In the genomic region with DNA sequence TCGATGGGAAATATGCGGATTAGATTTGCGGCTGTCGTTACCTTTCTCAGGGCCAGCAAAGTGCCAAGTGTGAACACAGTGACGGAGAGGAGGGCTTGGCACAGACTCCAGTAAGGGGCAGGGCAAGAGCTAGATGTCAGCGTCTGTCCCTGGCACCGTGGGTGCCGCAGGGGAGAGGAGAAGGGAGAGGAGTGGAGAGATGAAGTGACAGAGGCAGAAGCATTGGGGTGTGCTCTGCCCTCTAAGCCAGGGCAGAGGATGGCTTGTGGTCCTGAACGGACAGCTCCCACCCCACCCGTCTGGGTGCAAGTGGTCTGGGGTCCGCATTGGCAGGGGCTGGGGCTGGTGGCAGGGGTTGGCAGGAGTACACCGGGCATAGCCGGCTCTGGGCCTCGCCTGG, we compare ENCODE assay signal across 12 mouse cellular contexts. TPM values are rescaled to one million over a fixed set of nuclear protein-coding genes. Genes with fewer than 3 reads are reported as not detected.
DNase-seq lines count a peak whose midpoint lies in the region; ATAC-seq and TF ChIP-seq lines count a peak whose summit lies in the region.
"Had no signal": no experiment of that assay in that cellular context is flagged by ENCODE, and none has a peak within 500 bp of the region (broad histone marks: within the 10 kb centered on the region; RNA-seq: fewer than 3 reads in every experiment).

No protein-coding gene starts in this region.

- no peak overlapping the region for H3K4me2 ChIP-seq in midbrain, embryonic 15.5 days
- H3K4me2 ChIP-seq: heart, embryonic 15.5 days had no signal

- no peak for TF ChIP-seq CTCF in cortical plate, adult 2 months (IDR thresholded peaks at IDR 0.05; ENCODE audit: extremely low read depth, insufficient read depth, low read length)

- H3K9ac ChIP-seq in midbrain, embryonic 15.5 days = no peak overlapping the region
- H3K9ac ChIP-seq: heart, embryonic 15.5 days had no signal

- ATAC-seq in cerebellum, adult (ENCODE audit: insufficient number of reproducible peaks, low FRiP score, low TSS enrichment) = no peak
- ATAC-seq in midbrain, embryonic 15.5 days (replicated peaks) = no peak
- ATAC-seq: Patski had no signal

- H3K27ac ChIP-seq in midbrain, embryonic 10.5 days (replicated peaks) = no peak overlapping the region
- H3K27ac ChIP-seq in midbrain, embryonic 15.5 days = no peak overlapping the region
- no peak overlapping the region for H3K27ac ChIP-seq in cortical plate, adult 2 months (ENCODE audit: insufficient read depth, low read length)
- H3K27ac ChIP-seq: heart, embryonic 15.5 days had no signal

- H3K27me3 ChIP-seq in midbrain, embryonic 10.5 days (ENCODE audit: low read depth, poor library complexity, severe bottlenecking) = peaks cover 54% of the 10 kb centered on the region
- H3K27me3 ChIP-seq in midbrain, embryonic 15.5 days (replicated peaks) = peaks cover 9% of the 10 kb centered on the region

- WGBS in midbrain, embryonic 10.5 days = 34% methylated on average over 14 of the region's 14 CpGs
- WGBS in midbrain, embryonic 15.5 days = 33% methylated on average over 14 of the region's 14 CpGs

- peak; percentile 61 for DNase-seq in cerebellum, adult 11 months
- peak; percentile 27 for DNase-seq in midbrain, embryonic 10.5 days (ENCODE audit: low spot score)
- peak; percentile 44 for DNase-seq in neural tube, embryonic 10.5 days (ENCODE audit: extremely low spot score, low spot score)
- no peak for DNase-seq in layer of hippocampus, adult 8-10 months (ENCODE audit: low spot score in 2 of 2)
- no peak for DNase-seq in thymus, postnatal 36 days
- DNase-seq: kidney, adult 18-20 months; lung, adult 18-20 months had no signal

- no peaks in the 10 kb centered on the region for H3K9me3 ChIP-seq in midbrain, embryonic 10.5 days (replicated peaks)
- no peaks in the 10 kb centered on the region for H3K9me3 ChIP-seq in midbrain, embryonic 15.5 days
- H3K9me3 ChIP-seq: heart, embryonic 15.5 days had no signal

- no peak overlapping the region for H3K4me3 ChIP-seq in midbrain, embryonic 10.5 days
- H3K4me3 ChIP-seq in midbrain, embryonic 15.5 days = no peak overlapping the region
- no peak overlapping the region for H3K4me3 ChIP-seq in cortical plate, adult 2 months (ENCODE audit: insufficient read depth, low read length)
- H3K4me3 ChIP-seq: heart, embryonic 15.5 days had no signal

- peaks cover 12% of the 10 kb centered on the region; the same call in 1 of the 2 replicates for H3K4me1 ChIP-seq in midbrain, embryonic 10.5 days
- peaks cover 14% of the 10 kb centered on the region for H3K4me1 ChIP-seq in midbrain, embryonic 15.5 days
- H3K4me1 ChIP-seq in cortical plate, adult 2 months (ENCODE audit: control insufficient read depth, insufficient read depth, low read length) = no peaks in the 10 kb centered on the region
- H3K4me1 ChIP-seq: heart, embryonic 15.5 days had no signal

- no peaks in the 10 kb centered on the region for H3K36me3 ChIP-seq in midbrain, embryonic 10.5 days
- no peaks in the 10 kb centered on the region for H3K36me3 ChIP-seq in midbrain, embryonic 15.5 days (replicated peaks)
- H3K36me3 ChIP-seq: heart, embryonic 15.5 days had no signal

- TF ChIP-seq POLR2A in cortical plate, adult 2 months (IDR thresholded peaks at IDR 0.05; ENCODE audit: extremely low read depth, insufficient read depth, low read length) = peak; percentile 43

RNA-seq across cellular contexts. Expression of a gene that starts 7.6 kb away (rescaled TPM):
- 1.1 and 1.6 TPM in 2 replicates for polyA plus RNA-seq in midbrain, embryonic 10.5 days (2016; fragmentation: Nextera tagmentation; extraction: Ambion mirVana)
- polyA plus RNA-seq in midbrain, embryonic 15.5 days (2015; fragmentation: Nextera tagmentation; extraction: Ambion mirVana) = 13.6 and 13.7 TPM in 2 replicates
- 118 and 134 TPM in 2 replicates for polyA plus RNA-seq in cortical plate, adult 2 months (2012; rRNA removed)
- 100 to 1,000 TPM; 330 to 455 (median 386) TPM for total RNA-seq in layer of hippocampus, adult 8-10 months (2022)

RNA-seq across cellular contexts. Expression of a gene that starts 48.8 kb away (rescaled TPM):
- polyA plus RNA-seq in midbrain, embryonic 10.5 days (2016; fragmentation: Nextera tagmentation; extraction: Ambion mirVana) = 21.6 and 27.6 TPM in 2 replicates
- polyA plus RNA-seq in midbrain, embryonic 15.5 days (2015; fragmentation: Nextera tagmentation; extraction: Ambion mirVana) = 20.7 and 22.2 TPM in 2 replicates
- polyA plus RNA-seq in cortical plate, adult 2 months (2012; rRNA removed) = 21.1 and 24.4 TPM in 2 replicates
- total RNA-seq in layer of hippocampus, adult 8-10 months (2022) = 10 to 100 TPM; 28.8 to 39.7 (median 32.2) TPM

Comparison
In these comparisons a context has a peak if more than half of its experiments do, and no peak if none do; other contexts are left out.
1. DNase-seq: peak in cerebellum, adult 11 months (single experiment), midbrain, embryonic 10.5 days (single experiment) and neural tube, embryonic 10.5 days (single experiment); none in layer of hippocampus, adult 8-10 months (0 of 2) and thymus, postnatal 36 days (0 of 2).